In genomic region chr2:4348509-4348908, GRCm38 (mm10) we compare ENCODE assay signal across 28 mouse cellular contexts.
A peak's percentile ranks its signal among the peaks of the same experiment; 100 is the strongest.
DNase-seq lines count a peak whose midpoint lies in the region; ATAC-seq lines count a peak whose summit lies in the region.
"Had no signal": no experiment of that assay in that cellular context is flagged by ENCODE, and none has a peak within 500 bp of the region (broad histone marks: within the 10 kb centered on the region; RNA-seq: fewer than 3 reads in every experiment).

No protein-coding gene starts in this region.

- no peaks in the 10 kb centered on the region for H3K36me3 ChIP-seq in embryonic facial prominence, embryonic 14.5 days (ENCODE audit: control insufficient read depth, insufficient read depth, low read length)
- peaks cover 35% of the 10 kb centered on the region for H3K36me3 ChIP-seq in limb, embryonic 12.5 days
- H3K36me3 ChIP-seq: G1E; heart, embryonic 12.5 days; hindbrain, embryonic 10.5 days; hindbrain, embryonic 15.5 days; liver, embryonic 12.5 days; midbrain, embryonic 12.5 days; neural tube, embryonic 13.5 days had no signal

- peaks cover 22% of the 10 kb centered on the region for H3K4me1 ChIP-seq in embryonic facial prominence, embryonic 14.5 days (ENCODE audit: control insufficient read depth, insufficient read depth, low read length)
- peaks cover 65% of the 10 kb centered on the region for H3K4me1 ChIP-seq in limb, embryonic 12.5 days (replicated peaks)

- H3K9me3 ChIP-seq in embryonic facial prominence, embryonic 14.5 days (ENCODE audit: control insufficient read depth, low read length) = 0 out of 2 replicates have a peak, but pooled peaks cover 3% of the 10 kb centered on the region
- no peaks in the 10 kb centered on the region for H3K9me3 ChIP-seq in limb, embryonic 12.5 days
- H3K9me3 ChIP-seq: forebrain, embryonic 13.5 days; G1E; heart, embryonic 12.5 days; hindbrain, embryonic 15.5 days; liver, embryonic 12.5 days; neural tube, embryonic 13.5 days had no signal

- no peak overlapping the region for H3K4me2 ChIP-seq in embryonic facial prominence, embryonic 14.5 days (ENCODE audit: low read depth, low read length)
- H3K4me2 ChIP-seq in limb, embryonic 12.5 days = no peak overlapping the region
- H3K4me2 ChIP-seq: forebrain, embryonic 13.5 days; heart, embryonic 12.5 days; hindbrain, embryonic 15.5 days; liver, embryonic 12.5 days; midbrain, embryonic 12.5 days; neural tube, embryonic 13.5 days had no signal

- 36% methylated on average over 5 of the region's 5 CpGs for WGBS in embryonic facial prominence, embryonic 14.5 days
- WGBS in limb, embryonic 12.5 days = 23% methylated on average over 5 of the region's 5 CpGs

- no peak for ATAC-seq in embryonic facial prominence, embryonic 14.5 days (ENCODE audit: low read depth)
- ATAC-seq in limb, embryonic 12.5 days (ENCODE audit: insufficient number of reproducible peaks, insufficient read depth, low FRiP score, low TSS enrichment, low read depth) = peak; percentile 67; the same call in 1 of the 2 replicates
- ATAC-seq: forebrain, embryonic 13.5 days; inflammation-experienced regulatory T-cells, adult 6 months had no signal

- H3K4me3 ChIP-seq in embryonic facial prominence, embryonic 14.5 days (ENCODE audit: low read depth, low read length) = no peak overlapping the region
- H3K4me3 ChIP-seq in limb, embryonic 12.5 days (replicated peaks) = no peak overlapping the region
- H3K4me3 ChIP-seq: forebrain, embryonic 13.5 days; heart, adult 2 months; heart, embryonic 12.5 days; hindbrain, embryonic 10.5 days; hindbrain, embryonic 15.5 days; liver, embryonic 12.5 days; midbrain, embryonic 12.5 days; neural tube, embryonic 13.5 days had no signal

- no peaks in the 10 kb centered on the region for H3K27me3 ChIP-seq in embryonic facial prominence, embryonic 14.5 days (replicated peaks; ENCODE audit: control insufficient read depth, insufficient read depth, low read length)
- H3K27me3 ChIP-seq in limb, embryonic 12.5 days = no peaks in the 10 kb centered on the region
- H3K27me3 ChIP-seq: forebrain, embryonic 13.5 days; heart, embryonic 12.5 days; hindbrain, embryonic 15.5 days; midbrain, embryonic 12.5 days; neural tube, embryonic 13.5 days had no signal

- H3K27ac ChIP-seq in embryonic facial prominence, embryonic 14.5 days (replicated peaks; ENCODE audit: low read depth, low read length) = no peak overlapping the region
- peak overlapping the region; percentile 73 for H3K27ac ChIP-seq in limb, embryonic 12.5 days
- H3K27ac ChIP-seq: forebrain, embryonic 13.5 days; heart, adult 2 months; hindbrain, embryonic 10.5 days; hindbrain, embryonic 15.5 days; liver, embryonic 12.5 days; midbrain, embryonic 12.5 days; neural tube, embryonic 13.5 days had no signal

- DNase-seq in embryo, embryonic 10 days (ENCODE audit: low spot score) = peak; percentile 43
- DNase-seq in embryo, embryonic 9.5 days (ENCODE audit: extremely low spot score) = no peak
- DNase-seq in embryonic facial prominence, embryonic 14.5 days (ENCODE audit: low spot score) = peak; percentile 51
- DNase-seq in thymus, postnatal 4 days = no peak
- no peak for DNase-seq in heart, adult 18-20 months
- DNase-seq in gastrocnemius, postnatal 25 days = no peak
- DNase-seq: adrenal gland, adult 8-10 months; cerebellum, adult 8-10 months; cerebellum, postnatal 25 days; gastrocnemius, postnatal 14 days; heart, adult 2 months; kidney, adult 18-20 months; layer of hippocampus, postnatal 36 days; left cerebral cortex, postnatal 4 days; liver, postnatal 0 days; lung, postnatal 36 days; retina, postnatal 1 day; right cerebral cortex, postnatal 14 days had no signal

- no peak overlapping the region for H3K9ac ChIP-seq in embryonic facial prominence, embryonic 14.5 days (ENCODE audit: low read depth, low read length)
- no peak overlapping the region for H3K9ac ChIP-seq in limb, embryonic 12.5 days (replicated peaks)
- H3K9ac ChIP-seq: forebrain, embryonic 13.5 days; heart, embryonic 12.5 days; hindbrain, embryonic 15.5 days; liver, embryonic 12.5 days; liver, postnatal 0 days; midbrain, embryonic 12.5 days; neural tube, embryonic 13.5 days had no signal

Comparison
In these comparisons a context has a peak if more than half of its experiments do, and no peak if none do; other contexts are left out.
1. DNase-seq: peak in embryo, embryonic 10 days (single experiment) and embryonic facial prominence, embryonic 14.5 days (single experiment); none in embryo, embryonic 9.5 days (single experiment), thymus, postnatal 4 days (single experiment), heart, adult 18-20 months (0 of 2) and gastrocnemius, postnatal 25 days (single experiment).